11 mouse cellular contexts compared by ENCODE assay signal in genomic region chr14:75375006-75375598, GRCm38 (mm10).
DNase-seq lines count a peak whose midpoint lies in the region; ATAC-seq and TF ChIP-seq lines count a peak whose summit lies in the region.
"Had no signal": no experiment of that assay in that cellular context is flagged by ENCODE, and none has a peak within 500 bp of the region (broad histone marks: within the 10 kb centered on the region; RNA-seq: fewer than 3 reads in every experiment).

No protein-coding gene starts in this region.

- TF ChIP-seq POLR2A in thymus, adult 2 months (IDR thresholded peaks at IDR 0.05; ENCODE audit: control insufficient read depth, extremely low read depth, insufficient read depth, low read length, poor library complexity) = no peak

- ATAC-seq in intestine, postnatal 0 days = no peak
- no peak for ATAC-seq in intestine, embryonic 15.5 days
- no peak for ATAC-seq in forebrain, embryonic 16.5 days
- ATAC-seq: forebrain, embryonic 15.5 days had no signal

- no peaks in the 10 kb centered on the region for H3K9me3 ChIP-seq in intestine, postnatal 0 days (ENCODE audit: control insufficient read depth)
- no peaks in the 10 kb centered on the region for H3K9me3 ChIP-seq in intestine, embryonic 15.5 days
- no peaks in the 10 kb centered on the region for H3K9me3 ChIP-seq in forebrain, embryonic 16.5 days (ENCODE audit: control insufficient read depth, low read length)
- H3K9me3 ChIP-seq: forebrain, embryonic 15.5 days; neural tube, embryonic 13.5 days had no signal

- no peak overlapping the region for H3K4me3 ChIP-seq in intestine, postnatal 0 days (ENCODE audit: low read depth, low read length)
- H3K4me3 ChIP-seq in intestine, embryonic 15.5 days (replicated peaks) = no peak overlapping the region
- no peak overlapping the region for H3K4me3 ChIP-seq in forebrain, embryonic 16.5 days (replicated peaks; ENCODE audit: low read length)
- no peak overlapping the region for H3K4me3 ChIP-seq in thymus, adult 2 months (ENCODE audit: control insufficient read depth, insufficient read depth, low read length)
- H3K4me3 ChIP-seq: forebrain, embryonic 15.5 days; neural tube, embryonic 13.5 days had no signal

- H3K9ac ChIP-seq in intestine, postnatal 0 days (ENCODE audit: low read depth, low read length) = no peak overlapping the region
- no peak overlapping the region for H3K9ac ChIP-seq in intestine, embryonic 15.5 days
- H3K9ac ChIP-seq in forebrain, embryonic 16.5 days (replicated peaks; ENCODE audit: low read depth, low read length) = no peak overlapping the region
- H3K9ac ChIP-seq: forebrain, embryonic 15.5 days; neural tube, embryonic 13.5 days had no signal

- no peaks in the 10 kb centered on the region for H3K4me1 ChIP-seq in intestine, postnatal 0 days (replicated peaks; ENCODE audit: control insufficient read depth, insufficient read depth, low read length)
- no peaks in the 10 kb centered on the region for H3K4me1 ChIP-seq in intestine, embryonic 15.5 days (replicated peaks)
- H3K4me1 ChIP-seq in forebrain, embryonic 16.5 days (replicated peaks; ENCODE audit: control insufficient read depth, insufficient read depth, low read length) = peaks cover 2% of the 10 kb centered on the region; the same call in 1 of the 2 replicates
- H3K4me1 ChIP-seq in thymus, adult 2 months (replicated peaks; ENCODE audit: control insufficient read depth, insufficient read depth, low read length) = no peaks in the 10 kb centered on the region

- TF ChIP-seq CTCF in intestine, postnatal 0 days (IDR thresholded peaks at IDR 0.05; ENCODE audit: low read depth) = 0 out of 2 replicates have a peak, but pooled peaks have one; percentile 7
- TF ChIP-seq CTCF in thymus, adult 2 months (IDR thresholded peaks at IDR 0.05; ENCODE audit: borderline replicate concordance, control insufficient read depth, extremely low read depth, insufficient read depth, low read length, poor library complexity) = no peak

- no peaks in the 10 kb centered on the region for H3K27me3 ChIP-seq in intestine, postnatal 0 days (replicated peaks; ENCODE audit: control insufficient read depth, insufficient read depth, low read length)
- no peaks in the 10 kb centered on the region for H3K27me3 ChIP-seq in intestine, embryonic 15.5 days (replicated peaks)
- H3K27me3 ChIP-seq in forebrain, embryonic 16.5 days (replicated peaks; ENCODE audit: control insufficient read depth, insufficient read depth, low read length) = no peaks in the 10 kb centered on the region
- H3K27me3 ChIP-seq in thymus, adult 2 months (ENCODE audit: control insufficient read depth, insufficient read depth, low read length) = no peaks in the 10 kb centered on the region
- H3K27me3 ChIP-seq: forebrain, embryonic 15.5 days; neural tube, embryonic 13.5 days had no signal

- DNase-seq in cerebellum, adult 9-11 months = peak; percentile 27
- DNase-seq in frontal cortex, postnatal 36 days (ENCODE audit: low spot score in 2 of 2) = peak; percentile 33 to 53
- DNase-seq in ovary, postnatal 36 days (ENCODE audit: low spot score) = peak; percentile 27
- no peak for DNase-seq in kidney, postnatal 10 days
- DNase-seq in thymus, adult 2 months = no peak
- DNase-seq: lung, postnatal 4 days had no signal

- no peak overlapping the region for H3K4me2 ChIP-seq in intestine, postnatal 0 days (replicated peaks; ENCODE audit: low read depth)
- no peak overlapping the region for H3K4me2 ChIP-seq in intestine, embryonic 15.5 days (replicated peaks)
- H3K4me2 ChIP-seq in forebrain, embryonic 16.5 days (ENCODE audit: low read length) = no peak overlapping the region
- H3K4me2 ChIP-seq: forebrain, embryonic 15.5 days; neural tube, embryonic 13.5 days had no signal

- H3K36me3 ChIP-seq in intestine, postnatal 0 days (ENCODE audit: control insufficient read depth, insufficient read depth) = no peaks in the 10 kb centered on the region
- H3K36me3 ChIP-seq in intestine, embryonic 15.5 days = no peaks in the 10 kb centered on the region
- H3K36me3 ChIP-seq in forebrain, embryonic 16.5 days (ENCODE audit: control insufficient read depth, insufficient read depth) = no peaks in the 10 kb centered on the region
- H3K36me3 ChIP-seq in thymus, adult 2 months (ENCODE audit: control insufficient read depth, insufficient read depth, low read length) = no peaks in the 10 kb centered on the region
- H3K36me3 ChIP-seq: forebrain, embryonic 15.5 days; neural tube, embryonic 13.5 days had no signal

- no peak overlapping the region for H3K27ac ChIP-seq in intestine, postnatal 0 days (ENCODE audit: low read depth, low read length)
- no peak overlapping the region for H3K27ac ChIP-seq in intestine, embryonic 15.5 days
- H3K27ac ChIP-seq in forebrain, embryonic 16.5 days (ENCODE audit: low read length) = no peak overlapping the region
- H3K27ac ChIP-seq in thymus, adult 2 months (ENCODE audit: control insufficient read depth, insufficient read depth, low read length) = no peak overlapping the region
- H3K27ac ChIP-seq: forebrain, embryonic 15.5 days; neural tube, embryonic 13.5 days had no signal

- 66% methylated on average over 11 of the region's 11 CpGs for WGBS in intestine, postnatal 0 days
- whole genome bisulfite sequencing in intestine, embryonic 15.5 days = 71% methylated on average over 11 of the region's 11 CpGs
- WGBS in forebrain, embryonic 16.5 days = 65% methylated on average over 11 of the region's 11 CpGs
- 82% methylated on average over 11 of the region's 11 CpGs for whole genome bisulfite sequencing in thymus, adult 2 months

Comparison
In these comparisons a context has a peak if more than half of its experiments do, and no peak if none do; other contexts are left out.
1. DNase-seq: peak in cerebellum, adult 9-11 months (single experiment), frontal cortex, postnatal 36 days (2 of 2) and ovary, postnatal 36 days (single experiment); none in kidney, postnatal 10 days (single experiment) and thymus, adult 2 months (single experiment).